Mouse (Mus musculus) bone marrow, adult 2 months (tissue): Measurements from ENCODE around the gene Tmc5.

Source experiments
- CTCF ChIP-seq: fragments of 200-500 bp; IDR thresholded peaks from 2 replicates; pipeline ENCODE4 v1.5.1; 2011; ENCODE audit warnings: low read length, control low read depth; ENCODE audit not compliant: control insufficient read depth, insufficient read depth
- POLR2A ChIP-seq: fragments of 200-500 bp; IDR thresholded peaks from 2 replicates; pipeline ENCODE4 v1.6.1; 2011; ENCODE audit warnings: low read depth, mild to moderate bottlenecking, control low read depth, low read length, borderline replicate concordance; ENCODE audit not compliant: control insufficient read depth

DNA sequence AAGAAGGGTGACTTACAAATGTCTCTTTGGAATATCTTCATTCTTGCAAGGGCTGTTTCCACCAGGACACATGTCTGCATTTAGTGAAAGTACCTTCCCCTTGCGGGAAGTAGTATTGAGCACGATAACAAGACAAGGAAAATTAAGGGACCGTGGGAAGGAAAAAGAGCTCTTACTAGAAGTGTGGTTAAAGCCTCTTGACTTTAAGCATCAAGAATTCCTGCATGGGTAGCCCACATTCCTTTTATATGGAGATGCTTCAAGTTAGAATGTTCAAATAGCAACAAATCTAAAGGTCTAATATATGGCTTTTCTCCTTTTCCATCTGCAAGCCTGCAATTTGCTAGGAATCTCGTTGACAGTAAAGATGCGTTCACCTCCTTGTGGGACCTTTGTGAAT is 109.4 kb downstream of the Tmc5 start:
- no peak for TF ChIP-seq POLR2A
- no peak for TF ChIP-seq CTCF
